Mouse (Mus musculus): ENCODE data around the gene Golga7b.

- no peak for TF ChIP-seq CTCF (IDR thresholded peaks at IDR 0.05)
- no peak for TF ChIP-seq POLR2A (IDR thresholded peaks at IDR 0.05; ENCODE audit: insufficient read depth, low read depth, low read length)
- no peak for TF ChIP-seq EP300 (IDR thresholded peaks at IDR 0.05; ENCODE audit: insufficient read depth, low read depth, low read length)
Measured at GRCm38 (mm10) chr19:42258596-42258995, 11.2 kb downstream of the Golga7b start.

Data from heart, adult 2 months (tissue).